Mouse (Mus musculus) frontal cortex, adult 2 months (tissue): Measurements from ENCODE around the gene Nell2. TPM values are rescaled to one million over a fixed set of nuclear protein-coding genes. Genes with fewer than 3 reads are reported as not detected.
A peak's percentile ranks its signal among the peaks of the same experiment; 100 is the strongest.

Source experiments
- DNase-seq, 2 experiments: peaks; one replicate each; pipeline ENCODE4 v3.0.0; 2022; ENCODE audit warnings: low spot score in 1 of 2; ENCODE audit errors: extremely low spot score in 1 of 2
- polyA plus RNA-seq: library from polyadenylated mRNA; depleted of rRNA; stranded (reverse); fragments of >200 nt; gene quantifications from 2 replicates; pipeline ENCODE4 v1.2.3, GENCODE M21; 2012

Gene Nell2
- polyA plus RNA-seq, 1 experiment: 292 TPM

GRCm38 (mm10) chr15:95370720-95371395, 157.5 kb downstream of the Nell2 start:
- peak in 1 of 2 experiments; percentile 53 for DNase-seq

- DNase-seq: no peak
These were observed 160.2 kb downstream of the Nell2 start for GRCm38 (mm10) chr15:95368185-95368584.

GRCm38 (mm10) chr15:95366506-95366905, 161.9 kb downstream of the Nell2 start:
- no peak for DNase-seq

GRCm38 (mm10) chr15:95354806-95355205, 173.6 kb downstream of the Nell2 start:
- DNase-seq: no peak

GRCm38 (mm10) chr15:95334323-95335296, 193.7 kb downstream of the Nell2 start:
- peak in 1 of 2 experiments; percentile 23 for DNase-seq

- DNase-seq: no peak
These were observed 195.1 kb downstream of the Nell2 start for GRCm38 (mm10) chr15:95333229-95333628.

GRCm38 (mm10) chr15:95330926-95331325, 197.4 kb downstream of the Nell2 start:
- peak in 1 of 2 experiments; percentile 37 for DNase-seq

GRCm38 (mm10) chr15:95322744-95323143, 205.6 kb downstream of the Nell2 start:
- DNase-seq: no peak

- DNase-seq: no peak
These were observed 211.7 kb downstream of the Nell2 start for GRCm38 (mm10) chr15:95316626-95317025.

- DNase-seq: no peak
These were observed 213.6 kb downstream of the Nell2 start for GRCm38 (mm10) chr15:95314808-95315145.

- no peak for DNase-seq
These were observed 214.1 kb downstream of the Nell2 start for GRCm38 (mm10) chr15:95314121-95314807.

- peak in 1 of 2 experiments; percentile 53 for DNase-seq
These were observed 215.1 kb downstream of the Nell2 start for GRCm38 (mm10) chr15:95313286-95313685.

- no peak for DNase-seq
These were observed 224.3 kb downstream of the Nell2 start for GRCm38 (mm10) chr15:95304102-95304501.

- DNase-seq: no peak
These were observed 231.8 kb downstream of the Nell2 start for GRCm38 (mm10) chr15:95296561-95296960.

GRCm38 (mm10) chr15:95289047-95289446, 239.3 kb downstream of the Nell2 start:
- no peak for DNase-seq

- DNase-seq: peak in 1 of 2 experiments; percentile 58
These were observed 243.2 kb downstream of the Nell2 start for GRCm38 (mm10) chr15:95285199-95285598.

- peak in 1 of 2 experiments; percentile 36 for DNase-seq
These were observed 247.4 kb downstream of the Nell2 start for GRCm38 (mm10) chr15:95280986-95281385.

- DNase-seq: no peak
These were observed 250.4 kb downstream of the Nell2 start for GRCm38 (mm10) chr15:95278001-95278400.

GRCm38 (mm10) chr15:95276556-95276955, 251.8 kb downstream of the Nell2 start:
- peak in 1 of 2 experiments; percentile 61 for DNase-seq

- DNase-seq: no peak
These were observed 252.8 kb downstream of the Nell2 start for GRCm38 (mm10) chr15:95275553-95275952.

- no peak for DNase-seq
These were observed 255.1 kb downstream of the Nell2 start for GRCm38 (mm10) chr15:95273236-95273635.
